Mouse (Mus musculus) kidney, postnatal 25 days (tissue): ENCODE measurements around the gene Rap1gds1.

Source experiments
- DNase-seq, 2 experiments: peaks; one replicate each; pipeline ENCODE4 v3.0.0; 2021; ENCODE audit warnings: mixed read lengths in 2 of 2

The Rap1gds1 gene

DNA sequence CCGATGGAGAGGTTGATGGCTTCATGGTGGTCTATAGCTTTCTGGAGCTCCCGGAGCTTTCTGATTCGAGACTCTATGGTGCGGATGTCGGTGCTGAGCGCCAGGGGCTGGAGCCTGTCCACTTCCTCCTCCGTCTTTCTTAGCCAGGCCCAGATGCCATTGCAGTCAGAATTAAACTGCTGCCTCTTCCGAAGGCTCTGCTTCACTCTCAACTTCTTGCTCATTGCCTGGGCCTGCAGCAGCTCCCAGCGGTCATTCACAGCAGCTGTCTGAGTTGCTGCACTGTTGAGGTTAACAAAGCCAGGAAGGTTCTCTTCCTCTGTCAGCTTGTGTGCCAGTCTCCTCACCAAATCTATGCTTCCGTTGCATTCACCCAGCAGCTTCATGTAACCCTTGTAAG is 137.8 kb downstream of the Rap1gds1 start:
- DNase-seq, result no peak

DNA sequence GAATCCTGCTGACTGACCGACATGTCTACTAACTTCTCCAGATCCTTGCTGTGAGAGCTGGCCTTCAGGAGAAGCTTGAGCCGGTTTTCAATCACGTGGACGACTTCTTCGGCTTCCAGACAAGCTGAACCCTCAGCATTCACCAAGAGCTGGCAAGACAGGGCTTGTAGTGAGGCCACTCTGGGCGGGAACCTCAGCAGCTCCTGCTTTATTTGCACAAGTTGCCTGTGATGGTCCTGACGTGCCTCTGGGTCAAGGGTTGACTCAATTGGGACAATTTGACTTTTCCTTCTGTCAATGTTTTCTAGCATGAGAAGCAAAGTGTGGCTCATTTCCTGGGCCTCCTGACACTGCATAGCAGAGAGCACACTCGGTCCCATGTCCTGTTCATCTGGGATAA is 138.2 kb downstream of the Rap1gds1 start:
- DNase-seq, result no peak

DNA sequence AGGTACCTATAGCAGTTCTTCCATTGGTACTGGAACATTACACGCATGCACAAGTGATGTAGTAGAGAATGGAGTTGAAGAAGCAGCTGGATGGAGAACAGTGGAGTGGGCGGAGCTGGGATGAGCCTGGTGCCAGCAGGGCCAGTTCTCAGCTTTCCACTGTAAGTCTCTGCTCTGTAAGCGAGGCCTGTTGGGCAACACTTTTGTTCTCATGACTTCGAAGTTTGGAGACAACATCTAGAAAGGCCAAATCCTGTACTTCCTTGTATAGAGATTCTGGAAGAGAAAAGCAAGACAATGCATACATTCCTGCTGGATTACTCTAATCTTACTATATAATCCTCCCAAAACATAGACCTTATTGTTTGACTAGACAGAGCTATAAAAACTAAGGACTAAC is 147.6 kb downstream of the Rap1gds1 start:
- no peak for DNase-seq

DNA sequence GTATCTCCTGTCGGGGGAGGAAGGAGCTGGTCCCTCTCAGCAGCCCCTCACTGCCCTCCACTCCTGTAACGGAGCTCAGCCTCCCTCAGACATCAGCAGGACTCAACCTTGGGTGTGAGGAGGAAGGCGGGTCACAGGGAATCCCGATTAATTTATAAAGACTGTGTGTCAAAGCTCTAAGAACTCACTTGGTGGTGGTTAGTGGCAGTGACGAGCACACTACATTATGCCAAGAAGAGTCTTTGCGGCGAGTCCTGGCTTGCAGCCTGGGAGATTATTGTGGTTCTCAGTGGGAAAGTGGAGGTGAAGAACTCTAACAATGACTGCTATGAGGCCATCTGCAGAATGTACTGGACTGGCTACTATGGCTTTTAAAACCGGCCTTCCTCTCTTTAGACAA is 148.8 kb downstream of the Rap1gds1 start:
- no peak for DNase-seq

DNA sequence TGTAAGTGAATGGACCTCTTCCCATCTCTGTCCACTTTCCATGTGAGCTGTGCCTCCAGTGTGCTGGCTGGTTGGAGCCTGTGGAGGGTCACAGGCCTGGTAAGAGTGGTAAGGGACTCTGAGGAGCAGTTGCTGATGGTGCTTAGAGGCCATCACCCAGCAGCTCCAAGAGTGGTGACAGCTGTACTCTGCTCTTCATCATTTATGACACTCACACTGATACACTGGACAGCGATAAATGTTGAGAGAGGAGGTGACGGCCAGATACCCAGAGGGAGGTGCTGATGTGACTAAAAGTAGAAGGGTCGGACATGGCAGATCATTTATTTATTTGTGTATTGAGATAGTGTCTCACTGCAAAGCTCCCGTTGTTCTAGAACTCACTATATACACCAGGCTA is 156.8 kb downstream of the Rap1gds1 start:
- no peak for DNase-seq

DNA sequence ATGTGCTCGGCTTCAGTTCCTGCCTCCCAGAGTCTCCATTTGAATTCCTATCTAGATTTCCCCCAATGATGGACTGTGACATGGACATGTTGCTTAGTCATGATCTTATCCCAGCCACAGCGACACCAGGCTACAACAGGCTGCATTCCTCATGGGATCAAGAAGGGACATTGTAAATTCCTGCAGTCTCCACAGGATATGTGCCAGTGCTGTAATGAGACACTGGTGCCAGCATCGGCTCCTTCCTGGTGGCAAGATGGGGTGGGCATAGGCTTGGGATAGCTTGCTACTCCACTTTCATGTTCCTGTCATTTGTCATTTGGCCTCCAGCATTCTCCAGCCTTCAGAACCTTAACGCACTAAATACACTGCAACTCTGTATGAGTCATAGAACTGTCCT is 158.0 kb downstream of the Rap1gds1 start:
- no peak for DNase-seq

DNA sequence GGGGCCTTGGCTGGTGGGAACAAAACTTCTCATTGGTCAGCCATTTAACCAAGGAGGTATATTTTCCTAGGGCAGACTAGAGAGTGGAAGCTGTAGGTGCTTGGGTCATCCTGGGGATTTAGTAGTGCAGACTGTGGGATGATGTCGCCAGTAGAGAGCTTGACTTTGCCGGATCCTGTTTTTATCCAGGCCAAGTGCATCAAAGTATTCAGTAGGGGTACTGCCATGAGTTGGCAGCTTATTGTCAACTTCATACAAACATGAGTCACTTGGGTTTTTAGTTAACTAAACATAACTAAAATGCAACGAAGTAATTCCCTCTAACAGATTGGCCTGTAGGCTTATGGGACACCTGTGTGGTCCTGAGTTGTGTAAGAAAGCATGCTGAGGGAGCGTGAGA is 158.4 kb downstream of the Rap1gds1 start:
- DNase-seq, result no peak

DNA sequence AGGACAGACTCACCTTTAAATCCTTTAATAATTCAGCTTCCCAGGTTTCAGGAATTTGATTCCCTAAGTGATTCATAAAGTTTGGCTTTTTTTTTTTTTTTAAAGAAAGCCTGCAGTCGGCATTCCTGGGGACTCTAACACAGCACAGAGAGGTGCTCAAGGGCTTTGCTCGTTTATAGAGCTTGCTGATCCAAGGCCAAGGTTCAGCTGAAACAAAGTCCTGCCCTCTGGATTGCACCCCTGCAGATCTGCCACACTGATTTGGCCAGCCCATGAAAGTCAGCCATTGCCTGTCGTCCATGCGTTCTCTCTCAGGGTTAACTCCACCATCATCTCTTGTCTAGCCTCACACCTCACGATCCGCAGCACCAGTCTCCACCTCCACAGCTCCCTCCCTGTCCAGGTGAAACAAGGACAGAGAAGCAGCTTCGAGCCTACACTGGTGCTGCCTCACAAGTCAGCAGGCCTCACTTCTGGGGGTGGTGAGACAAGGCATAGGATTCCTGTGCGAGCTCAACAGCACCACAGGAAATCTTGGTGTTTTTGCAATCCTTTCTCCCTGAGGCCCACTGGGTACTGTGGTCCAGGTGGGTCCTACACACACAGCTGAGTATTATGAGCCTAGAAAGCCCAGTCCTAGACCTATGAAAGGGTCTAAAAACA is 160.2 kb downstream of the Rap1gds1 start:
- DNase-seq, result peak in 1 of 2 experiments; percentile 27

DNA sequence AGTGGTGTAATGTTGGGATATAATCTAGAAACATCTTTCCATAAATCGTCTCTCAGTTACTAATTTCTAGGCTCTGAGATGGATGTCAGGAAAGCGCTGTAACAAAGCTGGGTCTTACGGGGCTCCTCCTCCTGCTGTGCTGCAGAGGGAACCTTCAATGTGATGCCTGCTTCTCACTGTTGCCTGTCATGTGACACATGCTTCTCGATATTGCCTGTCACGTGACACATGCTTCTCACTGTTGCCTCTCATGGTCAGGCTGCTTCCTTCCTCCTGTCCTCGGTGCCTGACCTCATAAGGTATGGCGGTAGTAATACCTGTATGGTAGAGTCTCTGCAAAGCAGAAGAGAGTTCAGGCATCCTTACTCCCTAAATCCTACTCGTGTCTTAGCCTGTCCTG is 162.5 kb downstream of the Rap1gds1 start:
- no peak for DNase-seq

DNA sequence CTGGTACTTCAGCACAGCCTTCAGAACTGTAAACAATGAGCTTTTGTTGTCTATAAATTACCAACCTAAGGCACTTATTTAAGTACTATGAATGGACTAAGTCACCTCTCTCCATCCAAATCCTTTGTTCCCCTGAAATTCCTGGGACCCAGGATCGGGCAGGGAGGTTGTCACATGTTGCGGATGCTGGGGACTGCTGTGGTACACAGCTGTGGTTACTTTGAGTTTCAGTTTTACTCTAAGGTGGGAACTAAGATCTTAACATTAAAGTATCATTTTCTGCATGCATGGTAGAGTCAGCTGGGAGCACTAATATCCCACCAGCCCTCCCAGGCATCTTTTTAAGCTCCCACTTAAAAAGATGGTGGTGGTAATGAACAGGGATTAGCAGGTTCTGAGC is 165.7 kb downstream of the Rap1gds1 start:
- DNase-seq, result no peak

DNA sequence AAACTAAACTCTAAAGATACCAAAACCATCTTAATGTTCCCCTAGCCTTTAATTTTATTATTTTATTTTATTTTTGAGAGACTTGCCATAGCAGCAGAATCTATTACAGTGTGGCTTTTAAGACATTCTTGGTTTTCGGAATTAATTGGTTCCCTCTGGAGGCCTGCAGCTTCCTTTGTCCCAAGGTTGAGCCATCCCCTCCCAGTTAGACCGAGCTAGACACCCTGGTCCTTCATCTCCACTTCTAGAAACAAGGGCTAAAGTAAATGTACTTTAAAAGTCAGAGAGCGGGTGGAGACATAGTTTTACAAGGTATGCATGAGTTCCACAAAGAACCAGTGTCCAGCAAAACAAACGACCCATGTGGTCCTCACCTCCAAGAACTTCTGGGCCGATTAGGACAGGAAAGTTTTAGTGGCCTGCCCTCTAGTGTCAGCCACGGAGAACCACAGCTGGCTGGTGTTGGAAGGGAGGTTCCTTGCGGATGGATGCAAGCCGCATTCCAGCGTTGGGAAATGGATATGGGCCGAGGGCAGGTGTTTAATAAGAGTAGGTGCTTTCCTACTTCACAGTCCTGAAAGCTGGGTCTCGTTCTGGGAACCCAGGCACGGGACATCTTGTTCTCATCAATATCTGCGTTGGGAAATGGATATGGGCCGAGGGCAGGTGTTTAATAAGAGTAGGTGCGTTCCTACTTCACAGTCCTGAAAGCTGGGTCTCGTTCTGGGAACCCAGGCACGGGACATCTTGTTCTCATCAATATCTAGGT is 168.7 kb downstream of the Rap1gds1 start:
- peak; percentile 55 to 70 for DNase-seq

DNA sequence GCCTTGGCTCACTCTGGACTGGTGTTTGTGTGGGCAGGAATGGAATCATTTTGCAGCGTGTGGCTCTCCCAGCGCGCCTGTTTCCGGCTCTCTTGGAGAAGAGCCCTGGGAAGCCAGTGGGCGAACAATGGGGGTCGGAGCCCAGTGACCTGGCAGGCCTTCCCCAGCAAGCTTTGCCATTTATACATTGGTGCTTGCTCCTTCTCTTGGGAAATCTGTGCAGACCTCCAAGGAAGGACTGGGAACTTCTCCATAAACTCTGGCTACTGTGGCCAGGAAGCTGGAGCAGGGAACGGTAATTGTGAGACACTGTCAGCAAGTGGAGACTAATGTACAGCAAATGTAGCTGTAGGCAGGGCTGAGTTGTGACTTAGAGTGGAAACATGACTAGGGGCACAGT is 169.3 kb downstream of the Rap1gds1 start:
- DNase-seq, result no peak

DNA sequence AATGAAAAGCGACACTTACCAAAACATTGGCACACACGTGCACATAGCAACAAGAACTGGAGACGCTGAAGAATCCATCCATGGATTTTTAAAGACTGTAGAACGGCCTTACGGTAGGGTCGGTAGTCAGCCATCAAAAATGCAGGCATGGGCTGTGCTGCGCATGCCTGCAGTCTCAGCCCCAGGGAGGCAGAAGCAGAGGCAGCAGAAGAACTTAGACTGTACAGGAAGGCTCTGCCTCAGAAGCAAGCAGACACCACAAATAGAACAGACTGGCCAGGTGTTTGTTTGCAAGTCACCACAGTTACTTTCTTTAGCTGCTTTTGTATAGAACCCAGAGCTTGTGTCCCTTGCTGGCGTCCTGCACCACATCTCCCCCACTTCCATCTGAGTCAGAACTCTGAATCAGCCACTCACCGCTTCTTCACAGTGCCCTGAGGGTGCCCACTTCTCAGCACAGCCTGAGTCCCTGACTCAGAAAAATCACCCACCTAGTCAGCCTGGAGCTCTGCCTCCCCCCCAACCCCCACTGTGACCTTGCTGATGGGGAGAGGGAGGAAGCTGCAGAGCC is 174.3 kb downstream of the Rap1gds1 start:
- no peak for DNase-seq

DNA sequence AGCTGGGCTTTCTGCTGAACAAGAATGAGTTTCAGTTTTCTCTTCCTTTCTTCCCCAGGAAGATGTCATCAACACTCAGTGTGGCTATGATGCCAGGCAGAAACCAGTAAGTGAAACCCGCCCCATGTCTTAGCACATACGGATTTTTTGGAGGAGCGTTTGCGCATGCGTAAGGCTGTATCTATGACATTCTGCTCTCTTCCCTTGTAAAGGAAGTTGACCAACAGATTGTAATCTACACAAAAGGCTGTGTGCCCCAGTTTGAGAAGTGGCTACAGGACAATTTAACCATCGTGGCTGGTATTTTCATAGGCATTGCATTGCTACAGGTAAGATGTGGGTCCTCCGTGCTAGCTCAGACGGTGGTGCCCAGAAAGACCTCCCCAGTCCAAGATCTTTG is 176.9 kb downstream of the Rap1gds1 start:
- DNase-seq, result no peak

DNA sequence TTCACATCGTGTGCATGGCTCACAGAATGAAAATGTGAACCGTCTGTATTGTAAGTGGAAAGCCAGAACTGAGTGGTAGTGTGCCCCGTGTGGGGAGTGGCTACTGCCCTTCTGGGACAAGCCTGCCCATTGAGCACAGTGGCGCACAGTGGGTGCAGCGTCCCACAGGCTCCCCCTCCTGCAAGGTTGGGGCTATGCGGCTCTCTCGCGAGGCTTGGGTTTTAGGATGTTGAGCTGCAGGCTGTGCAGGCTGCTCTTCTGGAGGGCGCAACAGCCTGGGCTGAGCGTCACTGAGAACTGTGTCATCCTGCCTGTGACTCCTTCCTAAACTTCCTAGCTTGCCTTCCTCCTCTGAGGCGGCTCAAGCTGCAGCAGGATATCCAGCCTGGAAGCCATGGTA is 177.5 kb downstream of the Rap1gds1 start:
- no peak for DNase-seq

DNA sequence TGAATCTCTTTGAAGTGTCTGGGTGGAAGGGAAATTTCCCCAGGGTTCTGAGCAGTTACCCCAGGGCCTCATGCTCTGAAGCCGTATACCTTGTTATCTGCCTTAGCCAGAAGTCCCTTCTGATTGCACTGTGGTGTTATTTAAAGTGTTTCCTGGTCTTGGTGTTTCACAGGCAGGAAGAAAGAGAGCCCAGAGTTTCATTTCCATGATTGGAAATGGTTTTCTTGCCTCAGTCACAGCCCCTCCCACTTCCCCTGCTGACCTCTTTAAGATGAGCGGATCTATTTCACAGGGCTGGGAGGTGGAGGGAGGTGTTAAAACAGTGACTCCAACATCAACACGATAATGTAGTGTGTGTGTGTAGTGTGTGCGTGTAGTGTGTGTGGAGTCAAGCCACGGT is 181.5 kb downstream of the Rap1gds1 start:
- no peak for DNase-seq

DNA sequence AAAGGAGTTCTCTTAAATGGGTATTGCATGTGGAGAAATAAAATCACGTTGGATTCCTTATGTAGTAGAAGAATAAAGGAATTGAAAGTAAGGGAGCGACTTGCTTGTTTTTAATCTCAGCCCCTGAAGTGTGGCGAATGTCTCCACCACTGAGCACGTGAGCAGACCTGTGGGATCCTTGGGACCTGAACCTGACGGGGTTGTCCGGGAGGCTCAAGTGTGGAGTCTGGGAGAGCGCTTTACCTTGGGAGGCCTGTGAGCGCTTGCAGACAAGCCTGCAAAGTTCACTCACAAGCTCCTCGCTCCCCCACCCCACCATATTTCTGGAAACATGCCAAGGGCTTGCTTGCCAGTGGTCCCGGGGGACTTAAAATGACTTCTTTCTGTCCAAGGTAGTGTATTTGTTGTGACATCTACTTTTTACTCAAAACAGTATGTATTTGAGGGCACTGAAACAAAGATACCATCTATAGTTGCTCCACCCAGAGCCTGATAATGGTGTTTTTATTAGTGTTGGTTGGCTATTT is 185.2 kb downstream of the Rap1gds1 start:
- DNase-seq, result no peak

DNA sequence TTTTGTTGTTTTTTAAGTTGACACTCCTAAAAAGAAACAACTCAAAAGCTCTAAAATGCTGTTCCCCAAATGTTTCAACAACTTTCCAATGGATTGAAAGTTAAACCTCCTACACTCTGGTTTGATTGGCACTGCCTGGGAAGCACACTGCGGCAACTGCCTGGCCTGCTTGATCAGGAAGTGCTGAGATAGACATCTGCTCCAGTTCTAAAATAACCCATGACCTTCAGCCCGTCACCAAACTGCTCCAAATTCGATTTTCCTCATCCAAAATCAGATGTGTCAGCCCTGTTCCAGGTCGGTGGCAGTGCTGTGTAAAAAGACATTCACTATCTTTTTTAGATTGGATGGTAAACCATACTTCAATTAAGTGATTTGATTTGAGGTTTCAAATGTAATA is 185.8 kb downstream of the Rap1gds1 start:
- DNase-seq, result no peak

DNA sequence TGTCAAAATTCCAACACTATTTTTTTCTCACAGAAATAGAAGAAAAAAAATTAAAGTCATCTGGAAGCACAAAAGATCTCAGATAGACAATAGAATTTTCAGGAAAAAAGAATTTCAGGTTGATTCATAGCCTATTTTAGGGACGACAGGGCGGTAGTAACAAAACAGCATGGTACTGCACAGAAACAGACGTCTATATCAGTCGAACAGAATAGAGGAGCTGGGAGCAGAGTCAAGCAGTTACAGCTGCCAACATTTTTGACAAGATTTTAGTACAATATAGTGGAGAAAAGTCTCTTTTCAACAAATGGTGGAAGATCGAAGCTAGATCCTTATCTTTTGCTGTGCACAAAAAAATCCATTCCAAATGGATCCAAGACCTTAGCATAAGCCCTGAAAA is 188.9 kb downstream of the Rap1gds1 start:
- DNase-seq, result no peak

DNA sequence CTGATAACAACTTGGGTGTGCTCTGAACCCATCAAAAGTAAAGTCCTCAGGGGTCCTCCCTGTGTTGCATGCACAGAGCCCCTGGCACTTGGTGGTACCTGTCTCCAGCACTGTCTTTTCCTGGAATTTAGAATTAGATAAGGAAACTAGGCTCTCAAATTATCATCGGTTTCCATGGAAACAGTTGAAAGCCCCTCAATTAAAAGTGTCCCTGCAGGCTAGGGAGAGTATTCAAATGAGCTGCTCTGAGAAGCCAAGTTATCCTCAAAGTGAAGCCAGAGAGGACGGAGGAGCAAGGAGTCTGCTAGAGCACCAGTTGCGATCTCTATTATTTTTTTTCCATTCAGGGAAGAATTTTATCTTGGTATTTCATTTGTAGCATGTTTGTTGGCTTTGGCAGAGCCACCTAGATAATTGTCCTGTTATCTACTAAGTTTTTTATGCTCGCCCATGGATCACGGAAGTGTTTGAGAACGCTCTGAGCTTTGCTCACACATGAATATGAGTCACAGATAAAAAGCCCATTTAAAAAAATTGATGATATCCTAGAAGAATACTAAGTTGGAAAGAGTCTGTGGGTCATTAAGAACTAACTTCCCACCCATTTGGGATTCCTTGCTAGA is 193.2 kb downstream of the Rap1gds1 start:
- DNase-seq, result no peak

DNA sequence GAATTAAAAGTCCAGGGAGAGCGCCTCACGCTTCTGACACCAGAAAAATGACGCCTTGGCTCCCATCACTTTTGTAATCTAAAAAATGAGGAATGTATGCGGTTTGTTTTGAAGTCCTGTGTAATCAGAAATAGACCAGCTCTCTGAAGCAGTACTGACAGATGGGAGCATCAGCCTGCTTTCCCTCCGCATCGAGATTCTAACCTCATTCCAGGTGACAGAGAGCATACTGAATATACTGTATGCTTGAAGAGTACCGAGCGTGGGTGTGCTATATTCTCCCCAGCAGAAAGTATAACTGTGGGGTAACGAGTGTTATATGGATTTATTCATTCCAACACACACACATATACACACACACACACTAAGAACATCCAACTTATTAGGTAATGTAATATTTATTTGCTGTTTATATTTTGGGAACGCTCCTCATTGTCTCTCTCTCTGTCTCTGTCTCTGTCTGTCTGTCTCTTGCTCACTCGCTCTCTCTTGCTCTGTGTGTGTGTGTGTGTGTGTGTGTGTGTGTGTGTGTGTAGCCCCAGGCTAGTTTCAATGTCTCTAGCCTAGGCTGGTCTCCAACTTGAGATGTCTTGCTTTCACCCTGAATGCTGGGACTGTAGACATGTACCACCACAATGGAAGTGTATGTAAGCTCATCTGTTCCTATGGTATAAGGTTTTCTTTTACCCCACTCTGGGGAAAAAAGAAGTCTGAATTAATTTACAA is 193.8 kb downstream of the Rap1gds1 start:
- no peak for DNase-seq

DNA sequence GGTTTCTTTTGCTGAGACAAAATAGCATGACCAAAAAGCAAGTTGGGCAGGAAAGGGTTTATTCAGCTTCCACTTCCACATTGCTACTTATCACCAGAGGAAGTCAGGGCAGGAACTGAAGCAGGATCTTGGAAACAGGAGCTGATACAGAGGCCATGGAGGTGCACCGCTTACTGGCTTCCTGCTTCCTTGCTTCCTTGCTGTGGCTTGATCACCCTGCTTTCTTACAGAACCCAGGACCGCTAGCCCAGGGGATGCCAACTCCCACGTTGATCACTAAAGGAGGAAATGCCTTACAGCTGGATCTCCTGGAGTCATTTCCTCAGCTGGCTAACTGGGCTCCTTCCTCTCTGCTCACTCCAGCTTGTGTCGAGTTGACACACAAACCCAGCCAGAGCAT is 197.3 kb downstream of the Rap1gds1 start:
- DNase-seq, result no peak

DNA sequence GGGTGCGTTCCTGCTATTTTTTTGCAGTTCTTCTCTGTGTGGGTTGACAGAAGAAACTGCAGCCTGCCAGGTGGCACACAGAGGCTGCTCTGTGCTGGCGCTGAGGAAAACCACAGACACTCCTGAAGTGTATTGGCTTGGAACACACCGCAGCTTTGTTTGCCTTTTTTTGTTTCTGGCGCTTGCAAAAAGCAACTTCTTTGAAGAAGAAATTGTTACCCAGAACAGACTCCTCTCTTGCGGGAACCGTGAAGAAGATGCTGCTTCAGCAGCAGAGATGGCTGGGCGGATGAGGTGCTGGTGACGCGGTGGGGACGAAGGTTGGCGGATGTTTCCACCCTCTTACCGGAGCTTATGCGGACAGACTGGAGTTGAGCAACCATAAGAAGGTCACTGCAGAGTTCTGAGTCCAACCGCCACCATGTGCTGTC is 198.1 kb downstream of the Rap1gds1 start:
- DNase-seq, result no peak
